ENCODE assay signal across 8 mouse cellular contexts in the genomic region with DNA sequence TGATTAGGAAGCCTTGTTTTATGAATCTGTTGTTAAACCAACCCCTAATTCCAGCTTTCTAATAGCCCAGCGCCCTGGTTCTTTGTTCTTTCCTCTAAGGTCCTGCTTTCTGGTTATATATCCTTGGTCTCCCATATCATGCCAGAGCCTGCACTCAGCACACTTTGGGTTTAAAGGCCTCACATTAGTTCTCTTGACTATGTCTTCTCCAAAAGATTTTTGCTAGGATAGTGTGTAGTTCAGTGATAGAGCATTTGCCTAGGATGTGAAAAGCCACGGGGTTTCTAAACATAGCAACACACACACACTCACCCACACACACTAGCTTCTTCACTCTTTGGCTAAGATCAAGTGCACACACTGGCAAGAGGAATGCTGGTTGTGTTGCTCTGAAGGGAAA.
A peak's percentile ranks its signal among the peaks of the same experiment; 100 is the strongest.
DNase-seq lines count a peak whose midpoint lies in the region; ATAC-seq lines count a peak whose summit lies in the region.

No protein-coding gene starts in this region.

- ATAC-seq in forebrain, embryonic 13.5 days = peak; percentile 33
- ATAC-seq in intestine, embryonic 16.5 days = peak; percentile 13; the same call in 1 of the 2 replicates
- peak; percentile 30 for ATAC-seq in midbrain, embryonic 16.5 days

- no peaks in the 10 kb centered on the region for H3K27me3 ChIP-seq in forebrain, embryonic 13.5 days
- peaks cover 4% of the 10 kb centered on the region; the same call in 1 of the 2 replicates for H3K27me3 ChIP-seq in intestine, embryonic 16.5 days (replicated peaks; ENCODE audit: control insufficient read depth, insufficient read depth, low read length)
- H3K27me3 ChIP-seq in midbrain, embryonic 16.5 days (ENCODE audit: control insufficient read depth, insufficient read depth, low read depth, low read length) = no peaks in the 10 kb centered on the region

- intact Hi-C loops in left cerebral cortex, postnatal 10 days (cut with DNase I) = loop anchor here (5.0 kb wide), 1 partner anchor 175 kb away; the partner anchor contains the start of gene Arhgap21

- WGBS in forebrain, embryonic 13.5 days = 15% methylated on average over 2 of the region's 2 CpGs
- WGBS in intestine, embryonic 16.5 days = 21% methylated on average over 2 of the region's 2 CpGs
- WGBS in midbrain, embryonic 16.5 days = 11% methylated on average over 2 of the region's 2 CpGs

- peak overlapping the region; percentile 83 for H3K9ac ChIP-seq in forebrain, embryonic 13.5 days
- H3K9ac ChIP-seq in intestine, embryonic 16.5 days (ENCODE audit: low read depth, low read length) = no peak overlapping the region
- peak overlapping the region; percentile 83 for H3K9ac ChIP-seq in midbrain, embryonic 16.5 days (ENCODE audit: low read depth, low read length)

- H3K9me3 ChIP-seq in forebrain, embryonic 13.5 days (replicated peaks) = 0 out of 2 replicates have a peak, but pooled peaks cover 3% of the 10 kb centered on the region
- no peaks in the 10 kb centered on the region for H3K9me3 ChIP-seq in intestine, embryonic 16.5 days (ENCODE audit: control insufficient read depth, low read length)
- 0 out of 2 replicates have a peak, but pooled peaks cover 4% of the 10 kb centered on the region for H3K9me3 ChIP-seq in midbrain, embryonic 16.5 days (replicated peaks; ENCODE audit: control insufficient read depth, low read length, poor library complexity, severe bottlenecking)

- peak; percentile 9 for DNase-seq in left cerebral cortex, adult 11 months (ENCODE audit: low spot score)
- DNase-seq in left cerebral cortex, postnatal 10 days (ENCODE audit: extremely low spot score in 1 of 2, low spot score in 2 of 2) = no peak
- DNase-seq in c-Kit-positive CD71-positive TER-119-positive erythroid progenitor cells, embryonic 14.5 days (ENCODE audit: low spot score) = no peak
- no peak for DNase-seq in urinary bladder, postnatal 25 days (ENCODE audit: low spot score)
- DNase-seq in T-cell, adult 2 months (ENCODE audit: low spot score) = no peak

- H3K4me1 ChIP-seq in forebrain, embryonic 13.5 days = peaks cover 13% of the 10 kb centered on the region
- H3K4me1 ChIP-seq in intestine, embryonic 16.5 days (ENCODE audit: control insufficient read depth, insufficient read depth, low read length) = 0 out of 2 replicates have a peak, but pooled peaks cover 2% of the 10 kb centered on the region
- H3K4me1 ChIP-seq in midbrain, embryonic 16.5 days (ENCODE audit: control insufficient read depth, insufficient read depth, low read length) = peaks cover 9% of the 10 kb centered on the region; the same call in 1 of the 2 replicates

- peak overlapping the region; percentile 90 for H3K27ac ChIP-seq in forebrain, embryonic 13.5 days
- H3K27ac ChIP-seq in intestine, embryonic 16.5 days (ENCODE audit: low read length) = no peak overlapping the region
- H3K27ac ChIP-seq in midbrain, embryonic 16.5 days (ENCODE audit: low read length) = peak overlapping the region; percentile 93

- H3K4me3 ChIP-seq in forebrain, embryonic 13.5 days = peak overlapping the region; percentile 58
- H3K4me3 ChIP-seq in intestine, embryonic 16.5 days (ENCODE audit: low read length) = peak overlapping the region; percentile 64
- H3K4me3 ChIP-seq in midbrain, embryonic 16.5 days (ENCODE audit: low read depth, low read length) = peak overlapping the region; percentile 46

- no peaks in the 10 kb centered on the region for H3K36me3 ChIP-seq in forebrain, embryonic 13.5 days (ENCODE audit: poor library complexity, severe bottlenecking)
- no peaks in the 10 kb centered on the region for H3K36me3 ChIP-seq in intestine, embryonic 16.5 days (ENCODE audit: control insufficient read depth, insufficient read depth, low read length)
- no peaks in the 10 kb centered on the region for H3K36me3 ChIP-seq in midbrain, embryonic 16.5 days (ENCODE audit: control insufficient read depth, insufficient read depth, low read length)

- H3K4me2 ChIP-seq in forebrain, embryonic 13.5 days = peak overlapping the region; percentile 92
- peak overlapping the region; percentile 100 for H3K4me2 ChIP-seq in intestine, embryonic 16.5 days (ENCODE audit: low read depth, low read length)
- H3K4me2 ChIP-seq in midbrain, embryonic 16.5 days (ENCODE audit: low read length) = peak overlapping the region; percentile 92
